Mouse (Mus musculus): ENCODE results near the gene Pnpla5.

Pnpla5 gene

DNA sequence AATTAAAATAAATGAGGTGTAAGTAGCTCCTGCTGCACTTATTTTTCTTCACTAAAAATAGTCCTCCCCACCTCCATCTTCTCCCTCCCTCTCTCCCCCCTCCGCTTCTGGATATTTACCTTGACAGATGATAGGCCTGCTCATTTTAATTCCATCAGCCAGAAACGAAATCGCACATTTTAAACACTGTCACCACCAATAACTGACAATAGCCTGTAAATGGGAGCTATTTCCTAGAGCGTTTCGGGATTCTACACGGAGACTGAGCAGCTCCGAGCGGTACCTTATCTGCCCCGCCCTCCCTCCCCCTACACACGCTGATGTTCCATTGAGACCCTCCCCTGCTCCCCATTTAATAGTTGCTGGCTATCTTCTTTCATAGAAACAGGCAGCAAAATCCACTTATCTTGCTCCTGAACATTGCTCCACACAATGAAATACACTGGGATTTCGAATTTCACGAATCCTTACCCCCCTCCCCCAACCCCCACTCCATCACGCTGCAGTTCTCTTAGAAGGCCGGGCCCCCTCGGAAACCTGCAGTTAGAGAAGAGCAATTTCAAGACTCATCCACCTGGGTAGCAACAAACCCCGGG is 53.4 kb downstream of the Pnpla5 start:
- DNase-seq (ENCODE audit: extremely low spot score, low read depth, low spot score) = no peak

DNA sequence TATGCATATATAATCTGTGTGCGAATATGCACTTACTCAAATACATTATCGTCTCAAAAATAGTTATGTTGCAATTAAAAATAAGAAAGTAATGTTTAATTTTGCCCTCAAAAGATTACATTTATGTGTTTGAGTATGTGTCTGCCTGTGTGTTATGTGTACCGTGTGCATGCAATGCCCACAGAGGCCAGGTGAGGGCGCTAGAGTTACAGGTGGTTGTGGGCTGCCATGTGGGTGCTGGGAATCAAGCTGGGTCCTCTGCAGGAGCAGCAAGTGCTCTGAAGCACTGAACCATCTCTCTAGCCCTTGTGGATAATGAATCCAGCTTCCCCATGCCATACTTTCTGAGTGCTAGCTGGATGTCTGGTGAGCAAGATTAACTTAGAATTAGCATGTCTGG is 57.3 kb downstream of the Pnpla5 start:
- DNase-seq (ENCODE audit: extremely low spot score, low read depth, low spot score) = no peak

- no peak for DNase-seq (ENCODE audit: extremely low spot score, low read depth, low spot score)
Measured at GRCm38 (mm10) chr15:84065140-84065539, 57.8 kb downstream of the Pnpla5 start, which contains the start of gene Efcab6. Gene Efcab6, minus strand, starts transcription at chr15:84065379.

Measured in hindlimb bud, embryonic 11.5 days (tissue).